Mouse (Mus musculus): ENCODE data around the gene BC048403. TPM values are rescaled to one million over a fixed set of nuclear protein-coding genes. Genes with fewer than 3 reads are reported as not detected.

Gene BC048403
- total RNA-seq (2023): 10 to 100 TPM in 1 of 2 experiments, 1 to 10 TPM in 1; 8.0 to 10.6 TPM

GRCm38 (mm10) chr10:121739548-121740505 is at the start of gene BC048403:
Gene BC048403, plus strand, starts transcription at chr10:121739937.

Other genes starting within 250 kb of the BC048403 start
- 10 to 100 TPM; 81.1 to 84.0 TPM for gene Tbk1, start 153.2 kb upstream of the BC048403 start, total RNA-seq (2023)
- gene Xpot, start 113.6 kb upstream of the BC048403 start, total RNA-seq (2023): 10 to 100 TPM; 43.0 to 44.6 TPM
- not detected for gene D930020B18Rik, start 98.3 kb upstream of the BC048403 start, total RNA-seq (2023)

All from B cell, adult 67 days (primary cell).